Mouse (Mus musculus) stomach, embryonic 16.5 days (tissue): ENCODE results near the gene Prex1. TPM values are rescaled to one million over a fixed set of nuclear protein-coding genes. Genes with fewer than 3 reads are reported as not detected.

Experiments used
- ATAC-seq: fragments of 200-750 bp; cut with Nextera tagmentation; 2 replicates; pipeline ENCODE4 v1.8.0; 2017; ENCODE audit warnings: moderate number of reproducible peaks, moderate TSS enrichment; ENCODE audit not compliant: insufficient read depth, low FRiP score
- H3K27ac ChIP-seq: fragments of 300-500 bp; sonication (generic); 2 replicates; pipeline ENCODE4 v1.5.1; 2014; ENCODE audit warnings: low read length
- H3K27me3 ChIP-seq: fragments of 300-500 bp; sonication (generic); 2 replicates; pipeline ENCODE4 v1.6.1; 2014; ENCODE audit warnings: low read length, control low read depth, mixed read lengths; ENCODE audit not compliant: control insufficient read depth, insufficient read depth
- H3K36me3 ChIP-seq: fragments of 300-500 bp; sonication (generic); 2 replicates; pipeline ENCODE4 v1.6.1; 2014; ENCODE audit warnings: low read length; ENCODE audit not compliant: control insufficient read depth, insufficient read depth
- H3K4me1 ChIP-seq: fragments of 300-500 bp; sonication (generic); 2 replicates; pipeline ENCODE4 v1.6.1; 2014; ENCODE audit warnings: low read length, control low read depth, mixed read lengths; ENCODE audit not compliant: control insufficient read depth, insufficient read depth
- H3K4me2 ChIP-seq: fragments of 300-500 bp; sonication (generic); 2 replicates; pipeline ENCODE4 v1.6.1; 2014; ENCODE audit warnings: low read depth, low read length, mixed read lengths
- H3K4me3 ChIP-seq: fragments of 300-500 bp; sonication (generic); replicated peaks from 2 replicates; pipeline ENCODE4 v1.5.1; 2014; ENCODE audit warnings: mild to moderate bottlenecking, low read length
- H3K9ac ChIP-seq: fragments of 300-500 bp; sonication (generic); 2 replicates; pipeline ENCODE4 v1.6.1; 2014; ENCODE audit warnings: low read length
- H3K9me3 ChIP-seq: fragments of 300-500 bp; sonication (generic); replicated peaks from 2 replicates; pipeline ENCODE4 v1.6.1; 2016; ENCODE audit warnings: low read length, control low read depth; ENCODE audit not compliant: control insufficient read depth
- WGBS: fragments of 180-500 bp; shearing (Covaris S2); extraction: QIAGEN DNeasy Blood & Tissue Kit; methylation state at CpG from one replicate; pipeline ENCODE4 v1.1.7; 2014; 5-methylcytosine and 5-hydroxymethylcytosine counted together
- polyA plus RNA-seq: library from polyadenylated mRNA; unstranded; fragments of >200 nt; fragmentation: Nextera tagmentation; extraction: Ambion mirVana; gene quantifications from 2 replicates; pipeline ENCODE4 v1.2.1, GENCODE M21; 2015

The Prex1 gene
- polyA plus RNA-seq, 1 experiment from 2014 or later: 11.0 TPM

- H3K36me3 ChIP-seq: no peaks in the 10 kb centered on the region
- H3K4me1 ChIP-seq: peaks cover 7% of the 10 kb centered on the region; the same call in 1 of the 2 replicates
- no peaks in the 10 kb centered on the region for H3K27me3 ChIP-seq
- ATAC-seq: no peak
- no peaks in the 10 kb centered on the region for H3K9me3 ChIP-seq
- 82% methylated on average over 9 of the region's 9 CpGs for WGBS
- no peak overlapping the region for H3K4me3 ChIP-seq
- H3K27ac ChIP-seq: no peak overlapping the region
- no peak overlapping the region for H3K4me2 ChIP-seq
- H3K9ac ChIP-seq: no peak overlapping the region
Observed at GRCm38 (mm10) chr2:166663250-166663961, 50.2 kb downstream of the Prex1 start.

GRCm38 (mm10) chr2:166662595-166663160, 51.0 kb downstream of the Prex1 start:
- Histone ChIP-seq H3K4me3 (no peak overlapping the region), H3K36me3 (no peaks in the 10 kb centered on the region), H3K9ac (no peak overlapping the region), H3K27ac (no peak overlapping the region), H3K4me2 (no peak overlapping the region), H3K27me3 (no peaks in the 10 kb centered on the region), H3K9me3 (no peaks in the 10 kb centered on the region), H3K4me1 (peaks cover 7% of the 10 kb centered on the region; the same call in 1 of the 2 replicates)
- no peak for ATAC-seq
- WGBS: 65% methylated on average over 6 of the region's 6 CpGs

- 0 out of 2 replicates have a peak, but pooled peaks cover 7% of the 10 kb centered on the region for H3K4me1 ChIP-seq
- no peak overlapping the region for H3K4me2 ChIP-seq
- no peak overlapping the region for H3K27ac ChIP-seq
- H3K27me3 ChIP-seq: no peaks in the 10 kb centered on the region
- H3K9me3 ChIP-seq: no peaks in the 10 kb centered on the region
- no peak overlapping the region for H3K9ac ChIP-seq
- H3K36me3 ChIP-seq: no peaks in the 10 kb centered on the region
- WGBS: 68% methylated on average over 3 of the region's 3 CpGs
- H3K4me3 ChIP-seq: no peak overlapping the region
- ATAC-seq: no peak
Observed at GRCm38 (mm10) chr2:166661971-166662370, 51.7 kb downstream of the Prex1 start.

GRCm38 (mm10) chr2:166661498-166661897, 52.1 kb downstream of the Prex1 start:
- ATAC-seq: no peak
- Histone ChIP-seq H3K9ac (no peak overlapping the region), H3K27ac (no peak overlapping the region), H3K27me3 (no peaks in the 10 kb centered on the region), H3K4me1 (peaks cover 7% of the 10 kb centered on the region; the same call in 1 of the 2 replicates), H3K9me3 (no peaks in the 10 kb centered on the region), H3K36me3 (no peaks in the 10 kb centered on the region), H3K4me2 (no peak overlapping the region), H3K4me3 (no peak overlapping the region)
- 75% methylated on average over 12 of the region's 12 CpGs for WGBS

GRCm38 (mm10) chr2:166658380-166658779, 55.3 kb downstream of the Prex1 start:
- H3K4me1 ChIP-seq: peaks cover 16% of the 10 kb centered on the region; the same call in 1 of the 2 replicates

GRCm38 (mm10) chr2:166657451-166658011, 56.1 kb downstream of the Prex1 start:
- Histone ChIP-seq H3K4me1 (peaks cover 16% of the 10 kb centered on the region; the same call in 1 of the 2 replicates), H3K4me3 (no peak overlapping the region), H3K9me3 (no peaks in the 10 kb centered on the region), H3K36me3 (no peaks in the 10 kb centered on the region), H3K27me3 (no peaks in the 10 kb centered on the region), H3K4me2 (no peak overlapping the region), H3K27ac (peak overlapping the region; percentile 70), H3K9ac (no peak overlapping the region)
- ATAC-seq: peak; percentile 24; the same call in 1 of the 2 replicates
- 62% methylated on average over 10 of the region's 10 CpGs for WGBS

More at GRCm38 (mm10) chr2:166658380-166658779, 55.3 kb downstream of the Prex1 start:
- no peaks in the 10 kb centered on the region for H3K27me3 ChIP-seq
- peak overlapping the region; percentile 70; the same call in 1 of the 2 replicates for H3K27ac ChIP-seq
- H3K4me3 ChIP-seq: no peak overlapping the region
- no peak overlapping the region for H3K4me2 ChIP-seq
- no peaks in the 10 kb centered on the region for H3K9me3 ChIP-seq
- ATAC-seq: 0 out of 2 replicates have a peak, but pooled peaks have one; percentile 7
- H3K36me3 ChIP-seq: no peaks in the 10 kb centered on the region
- no peak overlapping the region for H3K9ac ChIP-seq
- WGBS: 61% methylated on average over 3 of the region's 3 CpGs

GRCm38 (mm10) chr2:166656630-166657029, 57.0 kb downstream of the Prex1 start:
- Histone ChIP-seq H3K4me3 (no peak overlapping the region), H3K27ac (peak overlapping the region; percentile 70), H3K9me3 (no peaks in the 10 kb centered on the region), H3K27me3 (no peaks in the 10 kb centered on the region), H3K4me1 (peaks cover 16% of the 10 kb centered on the region; the same call in 1 of the 2 replicates), H3K4me2 (no peak overlapping the region), H3K9ac (no peak overlapping the region), H3K36me3 (no peaks in the 10 kb centered on the region)
- no peak for ATAC-seq
- WGBS: 58% methylated on average over 4 of the region's 4 CpGs

GRCm38 (mm10) chr2:166655727-166656520, 57.7 kb downstream of the Prex1 start:
- WGBS: 36% methylated on average over 11 of the region's 11 CpGs
- Histone ChIP-seq H3K4me1 (peaks cover 16% of the 10 kb centered on the region; the same call in 1 of the 2 replicates), H3K27me3 (no peaks in the 10 kb centered on the region), H3K27ac (peak overlapping the region; percentile 67), H3K4me3 (no peak overlapping the region), H3K9me3 (no peaks in the 10 kb centered on the region), H3K9ac (no peak overlapping the region), H3K36me3 (no peaks in the 10 kb centered on the region), H3K4me2 (no peak overlapping the region)
- ATAC-seq: peak; percentile 44; the same call in 1 of the 2 replicates
